Mouse (Mus musculus): ENCODE measurements at regions not wholly inside any gene's neighbourhood (a gene's known extent, or its start where the extent isn't known, plus 50 kb on each side); places are given as distances from the start of the nearest gene placed in this dataset.

DNA sequence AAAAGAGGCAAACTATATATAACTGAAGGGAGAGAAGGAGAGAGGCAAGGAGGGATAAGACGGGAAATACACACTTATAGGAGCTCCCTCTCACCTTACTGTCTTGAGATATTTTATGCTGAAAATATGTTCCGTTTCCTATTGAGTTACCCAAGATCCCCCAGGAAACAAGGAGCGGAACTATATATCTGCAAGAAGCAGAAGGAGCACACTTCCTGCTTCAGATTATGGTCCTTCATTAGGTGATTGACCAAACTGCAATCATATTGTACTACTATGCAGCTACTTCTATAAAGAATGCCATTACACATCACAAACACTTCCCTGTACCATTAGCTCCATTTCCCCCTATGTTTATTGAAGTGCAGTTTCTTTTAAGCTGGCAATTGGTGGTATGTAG is 304.9 kb upstream of the Gm21798 start:
- TF ChIP-seq ZC3H11A (IDR thresholded peaks at IDR 0.05; ENCODE audit: low read depth, low read length) = no peak
- TF ChIP-seq NRF1 (IDR thresholded peaks at IDR 0.05; ENCODE audit: insufficient read depth, low read depth, low read length, poor library complexity, severe bottlenecking) = no peak
- TF ChIP-seq MAFK (IDR thresholded peaks at IDR 0.05; ENCODE audit: borderline replicate concordance, low read depth, low read length) = no peak
- no peak for TF ChIP-seq CTCF (IDR thresholded peaks at IDR 0.05 in 2 of 3, conservative IDR thresholded peaks at IDR 0.05 in 1 of 3; ENCODE audit: control insufficient read depth in 1 of 3, insufficient read depth in 1 of 3, low read depth in 2 of 3, low read length in 3 of 3, poor library complexity in 1 of 3, severe bottlenecking in 1 of 3)
- TF ChIP-seq CHD1 (IDR thresholded peaks at IDR 0.05; ENCODE audit: low read depth, low read length) = no peak
- TF ChIP-seq RCOR1 (IDR thresholded peaks at IDR 0.05; ENCODE audit: low read depth, low read length) = no peak
- TF ChIP-seq MAZ (IDR thresholded peaks at IDR 0.05; ENCODE audit: low read depth, low read length) = no peak
- TF ChIP-seq POLR2A (IDR thresholded peaks at IDR 0.05; ENCODE audit: control insufficient read depth in 1 of 2, insufficient read depth in 1 of 2, low read depth in 1 of 2, low read length in 2 of 2, poor library complexity in 1 of 2) = no peak
- TF ChIP-seq USF2 (IDR thresholded peaks at IDR 0.05; ENCODE audit: borderline replicate concordance in 1 of 2, insufficient read depth in 1 of 2, low read depth in 1 of 2, low read length in 2 of 2) = no peak

Data from MEL (cell line).